In genomic region chr16:33244136-33244691, GRCm38 (mm10) we compare ENCODE assay signal across 9 mouse cellular contexts. TPM values are rescaled to one million over a fixed set of nuclear protein-coding genes. Genes with fewer than 3 reads are reported as not detected.
DNase-seq lines count a peak whose midpoint lies in the region; ATAC-seq lines count a peak whose summit lies in the region.
"Had no signal": no experiment of that assay in that cellular context is flagged by ENCODE, and none has a peak within 500 bp of the region (broad histone marks: within the 10 kb centered on the region; RNA-seq: fewer than 3 reads in every experiment).

No protein-coding gene starts in this region.

- 89% methylated on average over 6 of the region's 6 CpGs for WGBS in kidney, embryonic 15.5 days

- DNase-seq in kidney, postnatal 14 days, result no peak
- DNase-seq in ZHBTc4 (ENCODE audit: low read depth, low spot score), result peak; percentile 65
- DNase-seq in urinary bladder, postnatal 10 days (ENCODE audit: low spot score), result no peak
- DNase-seq in right cerebral cortex, postnatal 25 days, result no peak
- no peak for DNase-seq in Muller cell, postnatal 12 days (ENCODE audit: inconsistent ontology term)

- no peaks in the 10 kb centered on the region for H3K4me1 ChIP-seq in kidney, embryonic 15.5 days
- H3K4me1 ChIP-seq: limb, embryonic 13.5 days had no signal

- H3K27me3 ChIP-seq in kidney, embryonic 15.5 days, result no peaks in the 10 kb centered on the region
- H3K27me3 ChIP-seq: limb, embryonic 13.5 days had no signal

- no peak overlapping the region for H3K4me2 ChIP-seq in kidney, embryonic 15.5 days
- H3K4me2 ChIP-seq: limb, embryonic 13.5 days had no signal

- peaks cover 65% of the 10 kb centered on the region for H3K36me3 ChIP-seq in kidney, embryonic 15.5 days

- no peak overlapping the region for H3K9ac ChIP-seq in kidney, embryonic 15.5 days
- H3K9ac ChIP-seq: limb, embryonic 13.5 days had no signal

- ATAC-seq in kidney, embryonic 15.5 days (replicated peaks; ENCODE audit: low FRiP score), result 0 out of 2 replicates have a peak, but pooled peaks have one; percentile 33
- ATAC-seq in CD4-positive, CD25-positive, alpha-beta regulatory T cell, adult 4 months, result peak; percentile 54
- ATAC-seq in megakaryocyte progenitor cell, adult 5-6 weeks (replicated peaks; ENCODE audit: poor library complexity), result peak; percentile 77

- no peak overlapping the region for H3K4me3 ChIP-seq in kidney, embryonic 15.5 days (replicated peaks)
- H3K4me3 ChIP-seq: limb, embryonic 13.5 days had no signal

- H3K9me3 ChIP-seq in kidney, embryonic 15.5 days (replicated peaks), result no peaks in the 10 kb centered on the region
- H3K9me3 ChIP-seq: limb, embryonic 13.5 days had no signal

- no peak overlapping the region for H3K27ac ChIP-seq in kidney, embryonic 15.5 days
- H3K27ac ChIP-seq: limb, embryonic 13.5 days had no signal

RNA-seq across cellular contexts. Expression of gene Snx4, which starts 7.0 kb away (rescaled TPM):
- 82.0 and 82.8 TPM in 2 replicates for polyA plus RNA-seq in kidney, embryonic 15.5 days (2015; fragmentation: Nextera tagmentation; extraction: Ambion mirVana)
- 10 to 100 TPM; 87.7 to 96.3 TPM for polyA plus RNA-seq in CD4-positive, CD25-positive, alpha-beta regulatory T cell, adult 4 months (2017; shearing (Covaris generic))
- total RNA-seq in megakaryocyte progenitor cell, adult 5-6 weeks (2015), result 71.2 TPM in 2 replicates
- total RNA-seq in megakaryocyte progenitor cell, adult 5-6 weeks (2017), result 76.7 and 86.1 TPM in 2 replicates

RNA-seq across cellular contexts. Expression of gene Osbpl11, which starts 59.3 kb away (rescaled TPM):
- 17.2 and 18.9 TPM in 2 replicates for polyA plus RNA-seq in kidney, embryonic 15.5 days (2015; fragmentation: Nextera tagmentation; extraction: Ambion mirVana)
- 1 to 10 TPM; 5.1 to 8.6 TPM for polyA plus RNA-seq in CD4-positive, CD25-positive, alpha-beta regulatory T cell, adult 4 months (2017; shearing (Covaris generic))
- total RNA-seq in megakaryocyte progenitor cell, adult 5-6 weeks (2015), result 8.7 and 9.3 TPM in 2 replicates
- total RNA-seq in megakaryocyte progenitor cell, adult 5-6 weeks (2017), result 17.2 and 17.7 TPM in 2 replicates
